Mouse (Mus musculus): ENCODE measurements around the gene Crx. TPM values are rescaled to one million over a fixed set of nuclear protein-coding genes. Genes with fewer than 3 reads are reported as not detected.

Gene Crx
- polyA plus RNA-seq, 1 experiment from 2014 or later, result 0.94 TPM

DNA sequence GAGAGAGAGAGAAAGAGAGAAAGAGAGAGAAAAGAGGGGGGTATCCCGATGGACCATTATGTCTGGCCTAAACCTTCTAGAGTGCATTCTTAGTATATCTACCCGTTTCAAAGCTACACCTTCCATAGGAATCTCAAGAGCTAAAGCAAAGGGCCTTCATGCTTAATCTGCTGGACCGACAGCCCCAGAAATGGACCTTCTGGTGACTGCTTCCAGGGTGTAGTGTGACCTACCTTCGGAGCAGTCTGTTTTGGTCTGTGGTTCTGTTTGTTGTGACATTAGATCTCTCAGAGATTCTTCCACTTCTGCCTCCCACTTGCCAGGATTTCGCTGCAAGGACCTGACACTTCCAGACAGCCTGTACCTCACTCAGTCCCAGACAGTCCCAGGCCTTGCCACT, 30.8 kb upstream of the Crx start:
- Histone ChIP-seq H3K4me2 (replicated peaks) (no peak overlapping the region), H3K9me3 (no peaks in the 10 kb centered on the region), H3K4me3 (no peak overlapping the region), H3K27me3 (no peaks in the 10 kb centered on the region), H3K36me3 (no peaks in the 10 kb centered on the region), H3K4me1 (0 out of 2 replicates have a peak, but pooled peaks cover 2% of the 10 kb centered on the region), H3K9ac (replicated peaks) (no peak overlapping the region), H3K27ac (replicated peaks) (no peak overlapping the region)
- 85% methylated on average over 5 of the region's 5 CpGs for WGBS
- no peak for ATAC-seq (ENCODE audit: low FRiP score, low read depth)

DNA sequence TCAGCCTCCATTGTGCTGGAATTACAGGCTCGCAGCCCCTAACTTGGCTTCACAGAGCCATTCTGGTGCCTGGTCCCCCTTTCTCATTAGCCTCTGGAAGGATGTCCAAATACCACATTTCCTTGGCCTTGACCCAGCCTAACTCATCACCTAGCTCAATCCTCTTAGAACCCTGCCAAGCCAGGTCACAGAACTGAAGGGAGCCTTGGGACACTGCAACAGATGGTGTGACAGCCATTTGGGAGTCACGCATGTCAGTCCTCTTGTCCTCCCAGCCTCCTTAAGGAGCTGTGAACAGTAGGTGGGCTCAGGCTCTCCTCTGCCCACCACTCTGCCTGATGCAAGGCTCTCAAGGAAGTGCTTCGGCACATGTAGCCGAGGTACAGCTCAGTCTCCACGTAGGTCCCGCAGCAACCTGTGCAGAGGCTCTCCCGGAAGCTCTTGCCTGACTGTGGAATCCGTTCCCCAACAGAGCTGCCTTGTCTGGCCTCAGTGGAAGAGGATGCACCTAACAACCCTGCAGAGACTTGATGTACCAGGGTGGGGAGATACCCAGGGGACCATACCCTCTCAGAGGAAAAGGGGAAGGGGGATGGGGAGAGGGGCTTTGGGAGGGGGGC, 28.3 kb upstream of the Crx start:
- no peaks in the 10 kb centered on the region for H3K27me3 ChIP-seq
- H3K4me3 ChIP-seq, result no peak overlapping the region
- no peak overlapping the region for H3K27ac ChIP-seq (replicated peaks)
- 0 out of 2 replicates have a peak, but pooled peaks cover 2% of the 10 kb centered on the region for H3K4me1 ChIP-seq
- H3K9ac ChIP-seq (replicated peaks), result no peak overlapping the region
- ATAC-seq (ENCODE audit: low FRiP score, low read depth), result no peak
- no peaks in the 10 kb centered on the region for H3K36me3 ChIP-seq
- H3K4me2 ChIP-seq (replicated peaks), result no peak overlapping the region
- H3K9me3 ChIP-seq, result no peaks in the 10 kb centered on the region
- WGBS, result 79% methylated on average over 8 of the region's 8 CpGs

DNA sequence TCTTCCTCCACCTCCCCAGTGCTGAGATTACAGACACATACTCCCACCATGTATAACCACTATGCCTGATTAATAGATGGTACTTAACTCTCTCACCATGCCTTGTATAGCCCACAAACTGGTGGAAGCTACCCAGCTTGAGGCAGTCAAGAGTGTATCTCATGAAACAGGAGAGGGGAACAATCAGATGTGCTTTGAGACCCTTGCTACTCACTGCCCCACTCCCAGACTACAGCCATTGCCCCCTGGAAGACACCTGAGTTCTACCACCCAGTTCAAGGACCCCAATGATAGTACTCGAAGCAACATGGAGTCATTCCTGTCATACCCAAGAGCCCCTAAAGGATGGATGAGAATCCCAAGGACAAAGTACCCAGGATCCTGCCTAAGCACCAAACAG, 26.8 kb upstream of the Crx start:
- no peak overlapping the region for H3K9ac ChIP-seq (replicated peaks)
- H3K4me2 ChIP-seq (replicated peaks), result no peak overlapping the region
- ATAC-seq (ENCODE audit: low FRiP score, low read depth), result no peak
- no peaks in the 10 kb centered on the region for H3K27me3 ChIP-seq
- no peaks in the 10 kb centered on the region for H3K9me3 ChIP-seq
- WGBS, result 94% methylated on average over 1 of the region's 1 CpGs
- H3K27ac ChIP-seq (replicated peaks), result no peak overlapping the region
- H3K4me1 ChIP-seq, result no peaks in the 10 kb centered on the region
- no peak overlapping the region for H3K4me3 ChIP-seq
- no peaks in the 10 kb centered on the region for H3K36me3 ChIP-seq

DNA sequence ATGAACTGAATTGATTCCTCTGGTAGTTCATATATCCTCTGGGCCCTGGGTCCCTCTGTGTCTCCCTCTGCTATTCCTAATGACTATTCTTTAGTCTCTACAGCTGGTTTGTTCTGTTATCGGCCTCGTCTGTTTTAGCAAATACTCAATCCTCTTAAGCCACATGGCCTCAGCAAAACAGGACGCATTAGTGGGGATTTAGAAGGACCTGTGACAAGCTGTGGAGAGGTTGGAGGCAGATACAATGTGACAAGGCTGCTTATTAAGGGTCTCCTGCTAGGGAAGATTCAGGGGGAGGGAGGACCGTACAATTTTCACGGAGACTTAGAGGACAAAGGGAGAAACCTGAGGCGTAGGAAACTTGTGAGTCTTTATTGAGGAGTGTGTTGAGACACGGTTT, 26.1 kb upstream of the Crx start:
- WGBS, result 35% methylated on average over 7 of the region's 7 CpGs
- no peak overlapping the region for H3K4me3 ChIP-seq
- no peaks in the 10 kb centered on the region for H3K27me3 ChIP-seq
- no peaks in the 10 kb centered on the region for H3K36me3 ChIP-seq
- no peaks in the 10 kb centered on the region for H3K4me1 ChIP-seq
- H3K27ac ChIP-seq (replicated peaks), result no peak overlapping the region
- H3K9ac ChIP-seq (replicated peaks), result no peak overlapping the region
- ATAC-seq (ENCODE audit: low FRiP score, low read depth), result no peak
- H3K4me2 ChIP-seq (replicated peaks), result no peak overlapping the region
- H3K9me3 ChIP-seq, result no peaks in the 10 kb centered on the region

DNA sequence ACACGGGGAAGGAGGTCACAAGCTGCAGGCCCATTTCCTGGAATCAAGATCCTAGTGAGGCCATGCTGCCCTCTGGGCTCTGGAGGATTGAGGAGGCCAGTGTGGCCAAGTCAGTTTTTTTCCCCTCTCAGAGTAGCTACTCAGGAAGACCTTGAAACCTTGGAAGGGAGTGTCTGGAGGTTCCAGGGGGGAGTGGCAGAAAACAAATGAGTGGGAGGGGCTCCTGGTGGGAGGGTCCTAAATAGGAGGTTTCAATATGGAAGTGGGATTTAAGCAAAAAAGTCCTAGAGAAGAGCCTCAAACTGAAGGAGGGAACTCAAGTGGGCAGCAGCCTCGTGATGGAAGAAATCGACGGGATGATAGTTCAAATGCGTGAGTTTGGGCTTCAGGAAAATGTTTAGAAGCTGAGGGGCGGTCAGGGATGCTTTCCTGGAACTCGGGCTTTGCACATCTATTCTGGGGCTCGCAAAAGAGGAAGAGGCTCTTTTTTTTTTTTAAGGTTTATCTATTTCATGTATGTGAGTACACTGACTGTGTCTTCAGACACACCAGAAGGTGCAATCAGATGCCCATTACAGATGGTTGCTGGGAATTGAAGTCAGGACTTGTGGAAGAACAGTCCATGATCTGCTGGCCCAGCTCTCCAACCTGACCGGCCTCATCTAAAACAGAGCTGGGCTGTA, 21.7 kb upstream of the Crx start:
- H3K36me3 ChIP-seq, result no peaks in the 10 kb centered on the region
- no peaks in the 10 kb centered on the region for H3K9me3 ChIP-seq
- no peak overlapping the region for H3K9ac ChIP-seq (replicated peaks)
- no peaks in the 10 kb centered on the region for H3K27me3 ChIP-seq
- no peaks in the 10 kb centered on the region for H3K4me1 ChIP-seq
- H3K27ac ChIP-seq (replicated peaks), result no peak overlapping the region
- WGBS, result 82% methylated on average over 9 of the region's 9 CpGs
- H3K4me2 ChIP-seq (replicated peaks), result no peak overlapping the region
- no peak overlapping the region for H3K4me3 ChIP-seq
- ATAC-seq (ENCODE audit: low FRiP score, low read depth), result no peak

DNA sequence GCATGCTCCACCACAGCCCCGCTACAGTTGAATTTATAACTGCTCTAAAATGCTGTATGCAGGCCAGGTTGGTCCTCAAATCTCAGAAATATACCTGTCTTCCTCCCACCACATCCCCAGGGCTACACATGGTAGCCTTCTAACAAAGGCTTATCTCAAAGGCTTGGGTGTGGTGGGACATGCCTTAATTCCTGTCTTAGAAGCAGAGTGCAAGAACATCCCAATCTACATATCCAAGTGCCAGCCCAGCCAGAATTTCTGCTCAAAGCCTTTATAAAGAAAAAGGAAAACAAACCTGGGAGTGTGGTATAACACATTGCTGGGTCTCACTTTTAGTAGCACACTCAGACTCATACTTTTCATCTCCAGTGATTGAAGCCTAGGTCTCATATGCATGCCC, 14.5 kb upstream of the Crx start:
- 84% methylated on average over 1 of the region's 1 CpGs for WGBS

DNA sequence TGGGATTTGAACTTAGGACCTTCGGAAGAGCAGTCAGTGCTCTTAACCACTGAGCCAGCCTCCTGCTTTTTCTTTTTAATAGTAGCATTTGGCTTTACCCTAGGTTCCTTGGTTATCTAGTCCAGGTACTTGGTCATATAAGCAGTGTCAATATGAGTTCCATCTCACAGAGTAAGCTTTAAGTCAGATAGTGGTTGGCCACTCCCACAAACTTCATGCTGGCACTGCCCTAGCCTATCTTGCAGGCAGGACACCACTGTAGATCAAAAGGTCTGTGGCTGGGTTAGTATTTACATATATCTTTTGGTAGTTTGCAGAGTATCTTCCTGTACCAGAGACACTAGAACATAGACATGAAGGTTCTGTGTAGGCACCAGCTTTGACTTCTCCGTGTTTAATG, 4.4 kb upstream of the Crx start:
- no peaks in the 10 kb centered on the region for H3K36me3 ChIP-seq
- no peak overlapping the region for H3K4me3 ChIP-seq
- no peak for ATAC-seq (ENCODE audit: low FRiP score, low read depth)
- 90% methylated on average over 2 of the region's 2 CpGs for WGBS
- no peak overlapping the region for H3K27ac ChIP-seq (replicated peaks)
- H3K9ac ChIP-seq (replicated peaks), result no peak overlapping the region
- H3K4me2 ChIP-seq (replicated peaks), result no peak overlapping the region
- H3K27me3 ChIP-seq, result no peaks in the 10 kb centered on the region
- H3K4me1 ChIP-seq, result peaks cover 7% of the 10 kb centered on the region; the same call in 1 of the 2 replicates
- no peaks in the 10 kb centered on the region for H3K9me3 ChIP-seq

More for the DNA sequence above, 14.5 kb upstream of the Crx start:
- no peak overlapping the region for H3K9ac ChIP-seq (replicated peaks)
- no peak overlapping the region for H3K27ac ChIP-seq (replicated peaks)
- H3K36me3 ChIP-seq, result no peaks in the 10 kb centered on the region
- H3K9me3 ChIP-seq, result no peaks in the 10 kb centered on the region
- H3K27me3 ChIP-seq, result no peaks in the 10 kb centered on the region
- H3K4me3 ChIP-seq, result no peak overlapping the region
- no peak overlapping the region for H3K4me2 ChIP-seq (replicated peaks)
- no peaks in the 10 kb centered on the region for H3K4me1 ChIP-seq
- ATAC-seq (ENCODE audit: low FRiP score, low read depth), result no peak

DNA sequence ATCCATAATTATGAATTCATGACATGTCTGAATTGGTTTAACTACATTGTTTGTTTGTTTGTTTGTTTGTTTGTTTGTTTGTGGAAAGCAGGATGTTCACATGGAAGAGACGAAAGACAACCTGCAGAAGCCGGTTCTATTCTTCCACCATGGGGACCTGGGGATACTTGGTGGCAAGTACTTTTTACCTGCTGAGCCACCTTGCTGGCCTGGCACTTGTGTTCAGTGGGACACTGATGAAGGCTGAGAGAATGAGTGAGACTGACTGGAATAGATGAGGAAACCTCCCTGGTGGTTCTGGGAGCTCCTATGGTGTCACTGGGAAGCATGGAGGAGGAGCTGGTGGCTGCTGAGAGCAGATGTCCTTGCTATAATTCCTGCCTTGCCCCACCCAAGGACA, 2.5 kb upstream of the Crx start, which contains the start of gene Crxos:
Gene Crxos (plus strand): TSS at position 301 of the 400 bp plus-strand sequence.
- ATAC-seq (ENCODE audit: low FRiP score, low read depth), result no peak
- H3K9me3 ChIP-seq, result no peaks in the 10 kb centered on the region
- WGBS, result 86% methylated on average over 2 of the region's 2 CpGs
- H3K4me1 ChIP-seq, result peaks cover 7% of the 10 kb centered on the region; the same call in 1 of the 2 replicates
- no peak within 1 kb of the TSS for H3K9ac ChIP-seq (replicated peaks)
- H3K27me3 ChIP-seq, result no peaks in the 10 kb centered on the region
- peak within 1 kb of the TSS; percentile 43 for H3K27ac ChIP-seq (replicated peaks)
- H3K4me2 ChIP-seq (replicated peaks), result 0 out of 2 replicates have a peak within 1 kb of the TSS, but pooled peaks have one; percentile 21
- H3K36me3 ChIP-seq, result no peaks in the 10 kb centered on the region
- H3K4me3 ChIP-seq, result no peak within 1 kb of the TSS

DNA sequence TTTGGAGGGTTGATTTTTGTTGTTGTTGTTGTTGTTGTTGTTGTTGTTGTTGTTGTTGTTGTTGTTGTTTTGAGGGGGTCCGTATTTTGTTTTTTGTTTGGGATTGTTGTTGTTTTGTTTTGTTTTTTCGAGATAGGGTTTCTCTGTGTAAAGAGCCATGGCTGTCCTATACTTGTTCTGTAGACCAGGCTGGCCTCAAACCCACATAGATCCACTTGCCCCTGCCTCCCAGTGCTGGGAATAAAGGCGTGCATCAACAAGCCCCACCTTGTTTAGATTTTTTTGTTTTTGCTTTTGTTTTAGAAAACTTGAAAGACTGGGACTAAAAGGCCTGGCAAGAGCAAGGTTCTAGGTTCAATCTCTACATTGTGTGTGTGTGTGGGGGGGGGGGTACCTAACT, 2.1 kb upstream of the Crx start:
- 58% methylated on average over 3 of the region's 3 CpGs for WGBS
- Histone ChIP-seq H3K27ac (replicated peaks) (peak overlapping the region; percentile 43), H3K27me3 (no peaks in the 10 kb centered on the region), H3K4me2 (replicated peaks) (no peak overlapping the region), H3K4me3 (no peak overlapping the region), H3K9me3 (no peaks in the 10 kb centered on the region), H3K9ac (replicated peaks) (no peak overlapping the region), H3K36me3 (no peaks in the 10 kb centered on the region), H3K4me1 (peaks cover 7% of the 10 kb centered on the region; the same call in 1 of the 2 replicates)
- peak; percentile 54; the same call in 1 of the 2 replicates for ATAC-seq (ENCODE audit: low FRiP score, low read depth)

DNA sequence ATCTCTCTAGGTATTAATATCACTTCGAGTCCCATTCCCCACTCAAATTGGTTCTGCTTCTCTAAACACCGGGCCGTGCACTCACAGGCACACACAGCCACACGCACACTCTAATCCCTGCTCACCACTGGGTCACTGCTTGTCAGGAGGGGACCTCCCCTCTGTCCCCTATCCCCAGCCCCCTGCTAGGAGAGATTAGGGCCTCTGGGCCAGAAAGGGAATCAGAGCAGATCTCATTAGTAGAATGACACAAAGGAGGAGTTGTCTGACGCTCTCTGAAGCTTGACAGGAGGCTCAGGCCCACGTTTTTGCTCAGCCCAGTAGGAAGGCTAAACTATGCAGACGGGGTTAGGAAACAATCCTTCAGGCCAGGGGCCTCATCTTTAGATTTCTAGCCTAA, 1.6 kb upstream of the Crx start:
- Histone ChIP-seq H3K36me3 (no peaks in the 10 kb centered on the region), H3K27me3 (no peaks in the 10 kb centered on the region), H3K27ac (replicated peaks) (peak overlapping the region; percentile 43), H3K4me1 (peaks cover 7% of the 10 kb centered on the region; the same call in 1 of the 2 replicates), H3K9me3 (no peaks in the 10 kb centered on the region), H3K9ac (replicated peaks) (no peak overlapping the region), H3K4me2 (replicated peaks) (0 out of 2 replicates have a peak overlapping the region, but pooled peaks have one; percentile 21), H3K4me3 (no peak overlapping the region)
- peak; percentile 91 for ATAC-seq (ENCODE audit: low FRiP score, low read depth)
- 3% methylated on average over 7 of the region's 7 CpGs for WGBS

DNA sequence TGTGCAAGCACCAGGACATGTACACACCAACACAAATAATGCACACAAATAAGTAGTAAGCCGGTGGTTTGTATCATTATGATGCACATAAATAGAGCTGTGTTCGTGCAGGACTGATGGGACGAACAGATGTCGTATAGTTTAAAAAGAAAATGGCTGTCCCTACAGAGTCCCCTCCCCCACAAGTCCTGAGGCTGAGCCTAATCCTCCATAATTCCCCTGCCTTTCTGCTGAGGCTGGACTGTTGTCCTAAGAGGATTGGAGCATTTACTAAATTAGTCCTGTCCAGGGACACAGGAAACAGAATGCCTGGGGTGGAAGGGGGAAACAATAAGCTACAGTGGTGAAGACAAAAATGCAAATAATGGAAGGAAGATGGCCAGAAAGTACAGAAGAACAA, 15.7 kb downstream of the Crx start:
- H3K9me3 ChIP-seq, result no peaks in the 10 kb centered on the region
- no peaks in the 10 kb centered on the region for H3K36me3 ChIP-seq
- ATAC-seq (ENCODE audit: low FRiP score, low read depth), result peak; percentile 69
- H3K9ac ChIP-seq (replicated peaks), result no peak overlapping the region
- no peak overlapping the region for H3K4me3 ChIP-seq
- WGBS, result 37% methylated on average over 4 of the region's 4 CpGs
- no peaks in the 10 kb centered on the region for H3K4me1 ChIP-seq
- no peaks in the 10 kb centered on the region for H3K27me3 ChIP-seq
- H3K27ac ChIP-seq (replicated peaks), result 0 out of 2 replicates have a peak overlapping the region, but pooled peaks have one; percentile 4
- H3K4me2 ChIP-seq (replicated peaks), result no peak overlapping the region

DNA sequence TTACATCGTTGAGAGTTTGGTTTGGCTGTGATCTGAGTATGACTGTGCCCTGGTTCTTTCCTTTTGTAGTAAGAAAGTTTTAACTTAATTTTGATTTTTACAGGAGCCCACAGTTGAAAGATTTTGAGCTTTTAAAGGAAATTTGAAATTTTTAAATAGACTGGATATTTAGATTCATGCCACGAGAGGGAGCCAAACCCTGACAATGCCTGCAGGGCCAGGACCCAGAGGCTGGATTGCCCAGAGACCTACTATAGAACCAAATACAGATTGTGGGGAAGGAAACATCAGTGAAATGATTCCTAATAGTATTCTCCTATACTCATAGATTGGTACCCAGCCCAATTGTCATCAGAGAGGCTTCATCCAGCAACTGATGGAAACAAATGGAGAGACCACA, 20.1 kb downstream of the Crx start:
- WGBS, result 50% methylated on average over 2 of the region's 2 CpGs
- Histone ChIP-seq H3K9ac (replicated peaks) (no peak overlapping the region), H3K27me3 (no peaks in the 10 kb centered on the region), H3K4me1 (no peaks in the 10 kb centered on the region), H3K4me2 (replicated peaks) (no peak overlapping the region), H3K27ac (replicated peaks) (no peak overlapping the region), H3K36me3 (no peaks in the 10 kb centered on the region), H3K4me3 (no peak overlapping the region), H3K9me3 (no peaks in the 10 kb centered on the region)
- ATAC-seq (ENCODE audit: low FRiP score, low read depth), result no peak
